Mouse (Mus musculus) E14TG2a.4 (cell line): ENCODE data around the gene Fcrla.
A peak's percentile ranks its signal among the peaks of the same experiment; 100 is the strongest.
"Not testable (repeated sequence)": the region's sequence is repeated elsewhere in the genome, so short reads cannot be mapped to it uniquely, and the experiment has no call there.

Source experiments
- H3K27me3 ChIP-seq: 2 replicates; pipeline ENCODE4 v1.6.1; 2014; ENCODE audit warnings: low read length, control low read depth; ENCODE audit not compliant: insufficient read depth
- H3K36me3 ChIP-seq: 2 replicates; pipeline ENCODE4 v1.6.1; 2014; ENCODE audit warnings: low read length, control low read depth; ENCODE audit not compliant: insufficient read depth
- H3K4me1 ChIP-seq: replicated peaks from 2 replicates; pipeline ENCODE4 v1.6.1; 2014; ENCODE audit warnings: low read depth, low read length, control low read depth
- H3K4me3 ChIP-seq: replicated peaks from 2 replicates; pipeline ENCODE4 v1.5.1; 2014; ENCODE audit warnings: mild to moderate bottlenecking, low read length
- H3K9me3 ChIP-seq: 2 replicates; pipeline ENCODE4 v1.6.1; 2014; ENCODE audit warnings: low read length, control low read depth
- CTCF ChIP-seq: conservative IDR thresholded peaks from 2 replicates; pipeline ENCODE4 v1.5.1; 2014; ENCODE audit warnings: low read length
- NANOG ChIP-seq: IDR thresholded peaks from 2 replicates; pipeline ENCODE4 v1.6.1; 2014; ENCODE audit warnings: borderline replicate concordance, low read length, mixed read lengths
- POU5F1 ChIP-seq: IDR thresholded peaks from 2 replicates; pipeline ENCODE4 v1.6.1; 2014; ENCODE audit warnings: low read length, borderline replicate concordance

Fcrla gene

DNA sequence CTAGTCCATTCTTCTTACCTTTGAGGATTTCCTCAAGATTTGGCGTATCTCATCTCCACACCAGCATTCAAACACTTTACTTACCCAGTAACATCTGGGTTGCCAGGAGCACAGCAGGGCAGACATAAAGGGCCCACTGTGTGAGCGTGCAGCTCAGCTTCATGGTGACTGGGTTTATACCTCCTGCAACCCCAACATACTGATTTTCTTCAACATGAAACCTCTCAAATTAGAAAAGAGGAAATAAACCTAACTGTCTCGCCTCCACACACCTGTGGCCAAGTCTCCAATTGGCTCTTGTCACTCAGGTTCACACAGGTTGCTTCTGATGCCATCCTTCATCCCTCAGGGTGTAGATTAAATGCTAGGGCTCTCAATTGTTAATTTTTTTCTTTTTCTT lies at the start of gene Fcrla:
TSS of gene Fcrla (minus strand) at position 206 of the 400 bp plus-strand sequence.
- H3K4me1 ChIP-seq: no peaks in the 10 kb centered on the region
- TF ChIP-seq POU5F1 (no peak), CTCF (no peak), NANOG (no peak)
- no peaks in the 10 kb centered on the region for H3K9me3 ChIP-seq

DNA sequence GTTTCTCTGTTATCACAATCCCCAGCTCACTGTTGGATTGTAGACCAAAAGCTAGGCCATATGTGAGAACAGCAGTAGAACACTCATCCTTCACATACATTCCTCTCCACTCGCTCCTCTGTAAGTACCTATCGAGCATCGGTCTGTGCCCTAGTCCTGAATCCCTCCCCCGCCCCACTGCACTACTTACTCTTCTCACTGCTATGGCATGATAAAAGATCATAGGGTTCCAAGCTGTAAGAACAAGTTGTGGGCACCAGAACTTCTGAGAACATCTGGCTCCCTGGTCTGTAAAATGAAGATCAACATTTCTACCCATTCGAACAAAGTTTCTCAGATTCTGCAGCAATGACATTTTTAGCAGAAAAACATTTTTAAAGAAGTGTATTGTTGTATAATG lies 49.1 kb upstream of the Fcrla start, which contains the start of gene Fcgr2b:
TSS of gene Fcgr2b (minus strand) at position 101 of the 400 bp plus-strand sequence.
- peaks cover 57% of the 10 kb centered on the region for H3K4me1 ChIP-seq
- H3K4me3 ChIP-seq: peak within 1 kb of the TSS; percentile 57
- H3K9me3 ChIP-seq: no peaks in the 10 kb centered on the region
- no peak for TF ChIP-seq POU5F1
- H3K27me3 ChIP-seq: no peaks in the 10 kb centered on the region
- peaks cover 4% of the 10 kb centered on the region for H3K36me3 ChIP-seq

More for the DNA sequence above, at the start of gene Fcrla:
- Histone ChIP-seq H3K36me3 (no peaks in the 10 kb centered on the region), H3K27me3 (no peaks in the 10 kb centered on the region), H3K4me3 (no peak within 1 kb of the TSS)

DNA sequence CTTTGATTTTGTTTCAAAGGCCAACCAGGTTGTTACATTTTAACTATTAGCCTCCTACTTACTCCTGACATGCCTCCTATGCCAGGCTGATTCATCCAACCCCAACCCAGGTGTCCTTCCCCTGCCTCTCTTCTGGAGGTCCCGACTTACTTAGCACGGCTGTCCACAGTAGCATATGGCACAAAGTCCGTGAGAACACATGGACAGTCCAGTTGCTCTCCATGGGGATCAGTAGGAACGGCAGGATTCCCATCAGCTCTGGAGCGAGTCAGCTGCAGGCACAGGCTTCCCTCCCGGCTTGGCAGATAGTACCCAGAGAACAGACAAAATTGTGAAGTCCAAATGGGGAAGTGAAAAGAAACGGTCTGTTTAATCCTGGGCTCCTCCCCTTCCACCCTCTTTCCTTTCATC lies 48.4 kb upstream of the Fcrla start:
- Histone ChIP-seq H3K36me3 (no peaks in the 10 kb centered on the region; the same call in 1 of the 2 replicates), H3K4me1 (peaks cover 53% of the 10 kb centered on the region), H3K9me3 (no peaks in the 10 kb centered on the region), H3K4me3 (no peak overlapping the region), H3K27me3 (no peaks in the 10 kb centered on the region)
- no peak for TF ChIP-seq CTCF
- no peak for TF ChIP-seq POU5F1
- no peak for TF ChIP-seq NANOG

DNA sequence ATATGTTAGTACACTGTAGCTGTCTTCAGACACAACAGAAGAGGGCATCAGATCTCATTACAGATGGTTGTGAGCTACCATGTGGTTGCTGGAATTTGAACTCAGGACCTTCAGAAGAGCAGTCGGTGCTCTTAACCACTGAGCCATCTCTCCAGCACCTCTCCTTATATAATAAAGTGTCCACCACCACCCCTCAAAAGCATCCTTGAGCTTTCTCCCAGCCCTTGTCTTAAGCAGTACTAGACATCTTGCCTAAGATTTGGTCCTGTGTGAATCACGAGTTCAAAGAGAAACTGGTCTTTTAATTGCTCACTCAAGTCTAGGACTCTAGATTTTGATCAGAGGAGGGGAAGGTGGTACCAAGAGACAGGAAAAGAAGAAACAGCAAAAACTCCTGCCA lies 48.0 kb upstream of the Fcrla start:
- H3K4me3 ChIP-seq, H3K36me3 ChIP-seq, H3K27me3 ChIP-seq, H3K9me3 ChIP-seq: not testable (repeated sequence)
- peaks cover 49% of the 10 kb centered on the region for H3K4me1 ChIP-seq

- Histone ChIP-seq H3K9me3 (no peaks in the 10 kb centered on the region), H3K4me1 (peaks cover 43% of the 10 kb centered on the region), H3K27me3 (no peaks in the 10 kb centered on the region), H3K4me3 (no peak overlapping the region), H3K36me3 (no peaks in the 10 kb centered on the region)
- TF ChIP-seq POU5F1 (no peak), NANOG (no peak), CTCF (no peak)
Observed at GRCm38 (mm10) chr1:170974736-170975135, 47.4 kb upstream of the Fcrla start.

- Histone ChIP-seq H3K9me3 (peaks cover 4% of the 10 kb centered on the region), H3K27me3 (no peaks in the 10 kb centered on the region), H3K4me3 (no peak overlapping the region), H3K4me1 (peaks cover 39% of the 10 kb centered on the region), H3K36me3 (no peaks in the 10 kb centered on the region)
- TF ChIP-seq NANOG: no peak
- no peak for TF ChIP-seq CTCF
- TF ChIP-seq POU5F1: no peak
Observed at GRCm38 (mm10) chr1:170974171-170974570, 46.8 kb upstream of the Fcrla start.

DNA sequence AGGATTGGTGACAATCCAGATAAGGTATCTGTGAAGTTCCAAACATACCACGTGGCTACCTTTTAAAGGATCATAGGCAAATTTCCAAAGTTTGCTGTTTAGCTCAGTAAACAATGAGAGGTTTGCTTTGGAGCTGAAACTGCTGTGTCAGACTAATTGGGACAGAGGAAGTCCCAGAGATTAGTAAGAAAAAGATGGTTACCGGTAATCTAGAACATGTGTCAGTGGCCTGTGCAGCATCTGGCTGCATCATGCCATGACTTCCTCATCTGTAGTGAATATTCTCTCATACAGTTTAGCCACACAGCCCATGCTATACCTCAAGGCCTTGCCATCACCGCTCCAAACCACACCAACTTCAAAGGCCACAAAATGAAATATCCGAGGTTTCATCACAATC lies 45.6 kb upstream of the Fcrla start:
- TF ChIP-seq NANOG (no peak), CTCF (no peak)
- H3K4me1 ChIP-seq: peaks cover 48% of the 10 kb centered on the region
- H3K9me3 ChIP-seq: peaks cover 12% of the 10 kb centered on the region
- H3K27me3 ChIP-seq: no peaks in the 10 kb centered on the region
- H3K4me3 ChIP-seq: no peak overlapping the region
- H3K36me3 ChIP-seq: no peaks in the 10 kb centered on the region

- H3K27me3 ChIP-seq: no peaks in the 10 kb centered on the region
- no peak for TF ChIP-seq POU5F1
- TF ChIP-seq NANOG: no peak
- no peak for TF ChIP-seq CTCF
- H3K4me1 ChIP-seq: peaks cover 48% of the 10 kb centered on the region
- H3K4me3 ChIP-seq: no peak overlapping the region
- peaks cover 12% of the 10 kb centered on the region for H3K9me3 ChIP-seq
- no peaks in the 10 kb centered on the region for H3K36me3 ChIP-seq
Observed at GRCm38 (mm10) chr1:170972494-170972893, 45.1 kb upstream of the Fcrla start.

GRCm38 (mm10) chr1:170968576-170968975 lies 41.2 kb upstream of the Fcrla start:
- Histone ChIP-seq H3K9me3 (peaks cover 12% of the 10 kb centered on the region), H3K36me3 (no peaks in the 10 kb centered on the region), H3K4me1 (peaks cover 51% of the 10 kb centered on the region), H3K27me3 (no peaks in the 10 kb centered on the region), H3K4me3 (peak overlapping the region; percentile 35; the same call in 1 of the 2 replicates)
- TF ChIP-seq POU5F1 (no peak), CTCF (no peak)

DNA sequence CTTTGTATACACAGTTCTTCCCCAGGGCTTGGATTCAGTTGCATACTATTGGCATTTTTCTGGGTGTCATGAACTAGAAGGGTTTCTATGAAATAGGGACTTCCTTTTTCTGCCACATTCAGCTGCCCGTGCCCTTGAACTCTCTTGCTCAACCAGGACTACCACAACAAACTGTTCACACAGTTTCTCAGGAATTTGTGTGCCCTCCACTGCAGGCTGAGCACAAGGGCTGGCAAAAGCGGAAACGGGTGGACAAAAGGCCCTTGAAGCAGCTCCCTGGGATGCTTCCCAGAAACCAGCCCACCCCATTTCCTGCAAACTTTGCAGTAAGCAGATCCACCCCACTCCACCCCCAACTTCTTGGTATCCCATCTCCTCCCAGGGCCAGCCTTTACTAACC lies 40.2 kb upstream of the Fcrla start:
- Histone ChIP-seq H3K36me3 (no peaks in the 10 kb centered on the region), H3K4me3 (peak overlapping the region; percentile 35; the same call in 1 of the 2 replicates), H3K4me1 (peaks cover 56% of the 10 kb centered on the region), H3K27me3 (no peaks in the 10 kb centered on the region), H3K9me3 (peaks cover 12% of the 10 kb centered on the region)
- no peak for TF ChIP-seq POU5F1
- TF ChIP-seq NANOG: no peak
- TF ChIP-seq CTCF: no peak
